Mouse (Mus musculus): ENCODE data around the gene Spata45. TPM values are rescaled to one million over a fixed set of nuclear protein-coding genes. Genes with fewer than 3 reads are reported as not detected.
A peak's percentile ranks its signal among the peaks of the same experiment; 100 is the strongest.

The Spata45 gene
- polyA plus RNA-seq, 1 experiment from 2014 or later, result not detected

GRCm38 (mm10) chr1:191053555-191053954, 17.1 kb downstream of the Spata45 start:
- no peaks in the 10 kb centered on the region for H3K9me3 ChIP-seq (ENCODE audit: control insufficient read depth, low read depth, low read length)
- 77% methylated on average over 3 of the region's 3 CpGs for WGBS
- no peak overlapping the region for H3K4me2 ChIP-seq (replicated peaks; ENCODE audit: low read depth, low read length)
- H3K4me1 ChIP-seq (ENCODE audit: control insufficient read depth, insufficient read depth, low read length), result no peaks in the 10 kb centered on the region
- no peaks in the 10 kb centered on the region for H3K27me3 ChIP-seq (ENCODE audit: control insufficient read depth, insufficient read depth, low read length)
- no peaks in the 10 kb centered on the region for H3K36me3 ChIP-seq (ENCODE audit: control insufficient read depth, insufficient read depth, low read length)
- H3K9ac ChIP-seq (replicated peaks; ENCODE audit: low read depth, low read length), result no peak overlapping the region
- no peak overlapping the region for H3K4me3 ChIP-seq (ENCODE audit: low read depth, low read length)
- no peak overlapping the region for H3K27ac ChIP-seq (ENCODE audit: low read length)
- no peak for ATAC-seq (ENCODE audit: insufficient number of reproducible peaks, insufficient read depth, low FRiP score, low read depth)

- 69% methylated on average over 8 of the region's 8 CpGs for WGBS
- ATAC-seq (ENCODE audit: insufficient number of reproducible peaks, insufficient read depth, low FRiP score, low read depth), result no peak
- H3K36me3 ChIP-seq (ENCODE audit: control insufficient read depth, insufficient read depth, low read length), result no peaks in the 10 kb centered on the region
Observed at GRCm38 (mm10) chr1:191054870-191055532, 18.6 kb downstream of the Spata45 start.

GRCm38 (mm10) chr1:191055533-191055873, 19.1 kb downstream of the Spata45 start:
- no peaks in the 10 kb centered on the region for H3K36me3 ChIP-seq (ENCODE audit: control insufficient read depth, insufficient read depth, low read length)
- H3K9me3 ChIP-seq (ENCODE audit: control insufficient read depth, low read depth, low read length), result no peaks in the 10 kb centered on the region
- no peaks in the 10 kb centered on the region for H3K4me1 ChIP-seq (ENCODE audit: control insufficient read depth, insufficient read depth, low read length)
- H3K9ac ChIP-seq (replicated peaks; ENCODE audit: low read depth, low read length), result no peak overlapping the region
- 65% methylated on average over 2 of the region's 2 CpGs for WGBS
- no peak overlapping the region for H3K4me2 ChIP-seq (replicated peaks; ENCODE audit: low read depth, low read length)
- no peak overlapping the region for H3K4me3 ChIP-seq (ENCODE audit: low read depth, low read length)
- H3K27ac ChIP-seq (ENCODE audit: low read length), result no peak overlapping the region
- ATAC-seq (ENCODE audit: insufficient number of reproducible peaks, insufficient read depth, low FRiP score, low read depth), result no peak
- H3K27me3 ChIP-seq (ENCODE audit: control insufficient read depth, insufficient read depth, low read length), result no peaks in the 10 kb centered on the region

More at GRCm38 (mm10) chr1:191054870-191055532, 18.6 kb downstream of the Spata45 start:
- H3K4me3 ChIP-seq (ENCODE audit: low read depth, low read length), result no peak overlapping the region
- no peak overlapping the region for H3K9ac ChIP-seq (replicated peaks; ENCODE audit: low read depth, low read length)
- no peaks in the 10 kb centered on the region for H3K27me3 ChIP-seq (ENCODE audit: control insufficient read depth, insufficient read depth, low read length)
- H3K27ac ChIP-seq (ENCODE audit: low read length), result no peak overlapping the region
- no peaks in the 10 kb centered on the region for H3K4me1 ChIP-seq (ENCODE audit: control insufficient read depth, insufficient read depth, low read length)
- H3K9me3 ChIP-seq (ENCODE audit: control insufficient read depth, low read depth, low read length), result no peaks in the 10 kb centered on the region
- no peak overlapping the region for H3K4me2 ChIP-seq (replicated peaks; ENCODE audit: low read depth, low read length)

GRCm38 (mm10) chr1:191057461-191057860, 21.0 kb downstream of the Spata45 start:
- no peak overlapping the region for H3K4me2 ChIP-seq (replicated peaks; ENCODE audit: low read depth, low read length)
- no peaks in the 10 kb centered on the region for H3K9me3 ChIP-seq (ENCODE audit: control insufficient read depth, low read depth, low read length)
- no peak overlapping the region for H3K4me3 ChIP-seq (ENCODE audit: low read depth, low read length)
- no peak for ATAC-seq (ENCODE audit: insufficient number of reproducible peaks, insufficient read depth, low FRiP score, low read depth)
- no peak overlapping the region for H3K27ac ChIP-seq (ENCODE audit: low read length)
- 68% methylated on average over 3 of the region's 3 CpGs for WGBS
- H3K4me1 ChIP-seq (ENCODE audit: control insufficient read depth, insufficient read depth, low read length), result no peaks in the 10 kb centered on the region
- H3K27me3 ChIP-seq (ENCODE audit: control insufficient read depth, insufficient read depth, low read length), result no peaks in the 10 kb centered on the region
- H3K9ac ChIP-seq (replicated peaks; ENCODE audit: low read depth, low read length), result no peak overlapping the region
- no peaks in the 10 kb centered on the region for H3K36me3 ChIP-seq (ENCODE audit: control insufficient read depth, insufficient read depth, low read length)

- peak overlapping the region; percentile 79 for H3K4me2 ChIP-seq (replicated peaks; ENCODE audit: low read depth, low read length)
- H3K27ac ChIP-seq (ENCODE audit: low read length), result no peak overlapping the region
- H3K36me3 ChIP-seq (ENCODE audit: control insufficient read depth, insufficient read depth, low read length), result no peaks in the 10 kb centered on the region; the same call in 1 of the 2 replicates
- H3K9ac ChIP-seq (replicated peaks; ENCODE audit: low read depth, low read length), result peak overlapping the region; percentile 69
- H3K4me1 ChIP-seq (ENCODE audit: control insufficient read depth, insufficient read depth, low read length), result peaks cover 6% of the 10 kb centered on the region; the same call in 1 of the 2 replicates
- H3K27me3 ChIP-seq (ENCODE audit: control insufficient read depth, insufficient read depth, low read length), result no peaks in the 10 kb centered on the region
- ATAC-seq (ENCODE audit: insufficient number of reproducible peaks, insufficient read depth, low FRiP score, low read depth), result peak; percentile 64; the same call in 1 of the 2 replicates
- H3K9me3 ChIP-seq (ENCODE audit: control insufficient read depth, low read depth, low read length), result no peaks in the 10 kb centered on the region
- peak overlapping the region; percentile 95 for H3K4me3 ChIP-seq (ENCODE audit: low read depth, low read length)
- 4% methylated on average over 15 of the region's 15 CpGs for WGBS
Observed at GRCm38 (mm10) chr1:191062241-191062780, 25.9 kb downstream of the Spata45 start.

- H3K27ac ChIP-seq (ENCODE audit: low read length), result no peak within 1 kb of the TSS
- WGBS, result under 1% methylated on average over 56 of the region's 56 CpGs
- peak; percentile 88 for ATAC-seq (ENCODE audit: insufficient number of reproducible peaks, insufficient read depth, low FRiP score, low read depth)
Observed at GRCm38 (mm10) chr1:191062781-191063485, 26.5 kb downstream of the Spata45 start, which contains the start of the genes Tatdn3 and Nsl1. TSS of gene Tatdn3 (minus strand) at chr1:191062932. TSS of gene Nsl1 (plus strand) at chr1:191063012.

GRCm38 (mm10) chr1:191063700-191064099, 27.3 kb downstream of the Spata45 start:
- ATAC-seq (ENCODE audit: insufficient number of reproducible peaks, insufficient read depth, low FRiP score, low read depth), result no peak
- peak overlapping the region; percentile 69 for H3K9ac ChIP-seq (replicated peaks; ENCODE audit: low read depth, low read length)
- 66% methylated on average over 9 of the region's 9 CpGs for WGBS

More at GRCm38 (mm10) chr1:191062781-191063485, 26.5 kb downstream of the Spata45 start, which contains the start of the genes Tatdn3 and Nsl1:
- Histone ChIP-seq H3K27me3 (ENCODE audit: control insufficient read depth, insufficient read depth, low read length) (no peaks in the 10 kb centered on the region), H3K4me1 (ENCODE audit: control insufficient read depth, insufficient read depth, low read length) (peaks cover 6% of the 10 kb centered on the region; the same call in 1 of the 2 replicates), H3K4me3 (ENCODE audit: low read depth, low read length) (peak within 1 kb of the TSS; percentile 95), H3K36me3 (ENCODE audit: control insufficient read depth, insufficient read depth, low read length) (peaks cover 3% of the 10 kb centered on the region; the same call in 1 of the 2 replicates), H3K4me2 (replicated peaks; ENCODE audit: low read depth, low read length) (peak within 1 kb of the TSS; percentile 79), H3K9me3 (ENCODE audit: control insufficient read depth, low read depth, low read length) (no peaks in the 10 kb centered on the region), H3K9ac (replicated peaks; ENCODE audit: low read depth, low read length) (peak within 1 kb of the TSS; percentile 69)

GRCm38 (mm10) chr1:191064535-191064934, 28.1 kb downstream of the Spata45 start:
- H3K4me2 ChIP-seq (replicated peaks; ENCODE audit: low read depth, low read length), result no peak overlapping the region
- H3K36me3 ChIP-seq (ENCODE audit: control insufficient read depth, insufficient read depth, low read length), result peaks cover 17% of the 10 kb centered on the region; the same call in 1 of the 2 replicates
- no peaks in the 10 kb centered on the region for H3K9me3 ChIP-seq (ENCODE audit: control insufficient read depth, low read depth, low read length)
- ATAC-seq (ENCODE audit: insufficient number of reproducible peaks, insufficient read depth, low FRiP score, low read depth), result no peak
- 85% methylated on average over 2 of the region's 2 CpGs for WGBS
- H3K27ac ChIP-seq (ENCODE audit: low read length), result no peak overlapping the region
- H3K4me1 ChIP-seq (ENCODE audit: control insufficient read depth, insufficient read depth, low read length), result peaks cover 6% of the 10 kb centered on the region; the same call in 1 of the 2 replicates
- H3K9ac ChIP-seq (replicated peaks; ENCODE audit: low read depth, low read length), result no peak overlapping the region
- no peak overlapping the region for H3K4me3 ChIP-seq (ENCODE audit: low read depth, low read length)
- H3K27me3 ChIP-seq (ENCODE audit: control insufficient read depth, insufficient read depth, low read length), result no peaks in the 10 kb centered on the region

More at GRCm38 (mm10) chr1:191063700-191064099, 27.3 kb downstream of the Spata45 start:
- Histone ChIP-seq H3K4me3 (ENCODE audit: low read depth, low read length) (peak overlapping the region; percentile 95), H3K27me3 (ENCODE audit: control insufficient read depth, insufficient read depth, low read length) (no peaks in the 10 kb centered on the region), H3K4me1 (ENCODE audit: control insufficient read depth, insufficient read depth, low read length) (peaks cover 6% of the 10 kb centered on the region; the same call in 1 of the 2 replicates), H3K4me2 (replicated peaks; ENCODE audit: low read depth, low read length) (peak overlapping the region; percentile 79), H3K36me3 (ENCODE audit: control insufficient read depth, insufficient read depth, low read length) (peaks cover 11% of the 10 kb centered on the region; the same call in 1 of the 2 replicates), H3K27ac (ENCODE audit: low read length) (no peak overlapping the region), H3K9me3 (ENCODE audit: control insufficient read depth, low read depth, low read length) (no peaks in the 10 kb centered on the region)
